Mouse (Mus musculus): ENCODE results near the gene Ptges.

DNA sequence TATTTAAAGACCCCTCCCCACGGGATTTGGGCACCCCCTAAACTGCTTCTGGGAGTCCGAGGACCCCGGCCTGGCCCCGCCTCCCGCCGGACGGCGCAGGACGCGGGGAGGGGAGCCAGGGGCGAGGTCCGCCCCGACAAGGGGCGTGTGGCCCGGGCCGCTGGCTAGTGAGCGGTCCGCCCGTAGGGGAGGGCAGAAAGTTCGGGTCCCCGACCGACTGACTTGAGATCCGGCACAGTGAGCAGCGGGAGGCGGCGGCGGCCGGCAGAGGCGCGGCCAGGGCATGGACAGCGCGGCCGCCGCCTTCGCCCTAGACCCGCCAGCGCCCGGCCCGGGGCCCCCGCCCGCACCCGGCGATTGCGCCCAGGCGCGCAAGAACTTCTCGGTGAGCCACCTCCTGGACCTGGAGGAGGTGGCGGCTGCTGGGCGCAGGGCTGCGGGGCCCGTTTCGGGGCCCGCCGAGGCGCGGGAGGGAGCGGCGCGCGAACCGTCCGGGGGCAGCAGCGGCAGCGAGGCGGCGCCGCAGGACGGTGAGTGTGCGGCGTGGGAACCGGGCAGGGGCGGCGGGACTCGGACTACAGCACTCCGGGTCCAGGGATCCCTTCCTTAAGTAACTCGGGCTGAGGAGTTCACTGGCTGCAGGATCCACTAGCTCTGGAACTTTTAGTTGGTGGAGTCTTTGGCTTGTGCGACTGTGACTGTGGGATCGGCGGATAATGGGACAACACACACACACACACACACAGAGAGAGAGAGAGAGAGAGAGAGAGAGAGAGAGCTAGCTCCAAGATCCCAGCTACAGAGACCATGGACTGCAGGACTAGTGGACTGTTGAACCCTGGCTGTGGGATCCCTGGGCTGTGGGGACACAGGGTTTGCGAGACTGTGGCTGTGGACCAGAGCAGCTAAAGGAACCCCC is 84.3 kb downstream of the Ptges start:
- TF ChIP-seq GATA1 (IDR thresholded peaks at IDR 0.05; ENCODE audit: low read length) = no peak
- no peak for TF ChIP-seq TAL1 (IDR thresholded peaks at IDR 0.05; ENCODE audit: low read length)

Data from erythroblast, embryonic 14.5 days (primary cell).